Mouse (Mus musculus): ENCODE measurements around the gene Prom1. TPM values are rescaled to one million over a fixed set of nuclear protein-coding genes. Genes with fewer than 3 reads are reported as not detected.
A peak's percentile ranks its signal among the peaks of the same experiment; 100 is the strongest.

Prom1 gene
- polyA plus RNA-seq, 1 experiment from 2014 or later: 39.9 TPM

GRCm38 (mm10) chr5:44058258-44058657 is 43.6 kb downstream of the Prom1 start:
- Histone ChIP-seq H3K4me1 (ENCODE audit: control insufficient read depth, insufficient read depth, low read length) (no peaks in the 10 kb centered on the region), H3K9me3 (ENCODE audit: control insufficient read depth, low read length) (no peaks in the 10 kb centered on the region), H3K36me3 (ENCODE audit: control insufficient read depth, insufficient read depth, low read length) (no peaks in the 10 kb centered on the region), H3K27me3 (replicated peaks; ENCODE audit: control insufficient read depth, insufficient read depth, low read length) (no peaks in the 10 kb centered on the region), H3K27ac (ENCODE audit: low read length) (no peak overlapping the region), H3K4me3 (ENCODE audit: low read length) (no peak overlapping the region), H3K4me2 (ENCODE audit: low read depth, low read length) (no peak overlapping the region), H3K9ac (ENCODE audit: low read depth, low read length) (no peak overlapping the region)
- WGBS: 89% methylated on average over 3 of the region's 3 CpGs
- no peak for ATAC-seq

DNA sequence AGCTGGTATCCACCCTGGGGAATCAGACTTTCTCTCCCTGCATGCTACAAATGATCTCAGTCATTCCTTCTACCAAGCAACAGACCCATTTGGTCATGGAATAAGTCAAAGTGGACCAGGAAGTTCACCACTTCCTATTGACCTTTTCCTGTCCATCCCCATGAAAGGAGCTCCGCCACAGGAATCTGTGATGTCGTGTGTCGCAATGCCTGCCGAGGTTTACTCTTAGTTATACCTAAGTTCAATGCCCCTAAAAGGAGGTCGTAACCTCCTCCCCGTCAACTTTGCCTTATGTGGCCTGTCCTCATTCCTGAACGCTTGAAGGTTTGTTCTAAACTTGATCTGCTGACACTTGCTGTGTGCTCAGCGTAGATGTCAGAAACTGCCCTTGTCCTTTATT is 51.6 kb downstream of the Prom1 start:
- Histone ChIP-seq H3K4me1 (ENCODE audit: control insufficient read depth, insufficient read depth, low read length) (peaks cover 11% of the 10 kb centered on the region), H3K4me3 (ENCODE audit: low read length) (no peak overlapping the region), H3K9me3 (ENCODE audit: control insufficient read depth, low read length) (no peaks in the 10 kb centered on the region), H3K27ac (ENCODE audit: low read length) (no peak overlapping the region; the same call in 1 of the 2 replicates), H3K36me3 (ENCODE audit: control insufficient read depth, insufficient read depth, low read length) (no peaks in the 10 kb centered on the region), H3K4me2 (ENCODE audit: low read depth, low read length) (no peak overlapping the region), H3K27me3 (replicated peaks; ENCODE audit: control insufficient read depth, insufficient read depth, low read length) (no peaks in the 10 kb centered on the region), H3K9ac (ENCODE audit: low read depth, low read length) (no peak overlapping the region)
- ATAC-seq: no peak
- 69% methylated on average over 8 of the region's 8 CpGs for WGBS

DNA sequence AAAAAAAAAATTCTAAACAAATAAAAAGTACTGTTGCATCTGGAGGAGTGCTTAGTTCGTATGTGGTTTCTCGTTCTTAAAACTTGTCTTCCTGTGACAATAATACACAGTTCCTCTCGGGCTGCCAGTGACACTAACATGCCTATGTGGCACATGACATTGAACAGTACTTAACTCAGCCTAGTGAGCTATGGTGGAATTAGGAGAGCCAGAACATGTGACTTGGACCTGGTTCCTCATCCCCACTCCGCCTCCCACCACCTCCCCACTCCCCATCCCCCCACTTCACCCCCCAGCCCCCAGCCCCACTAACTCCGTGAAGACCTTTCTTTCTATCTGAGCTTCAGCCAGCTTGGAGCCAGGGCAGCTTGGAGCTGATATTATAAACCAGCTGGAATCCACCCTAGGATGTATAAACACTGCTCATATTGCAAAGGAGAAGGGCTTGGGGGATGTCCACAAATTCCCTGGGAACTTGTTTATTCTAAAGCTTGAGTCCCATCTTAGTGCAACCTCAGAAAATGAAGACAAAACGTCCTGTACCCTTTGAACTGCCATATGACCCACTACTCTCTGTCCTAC is 52.3 kb downstream of the Prom1 start:
- Histone ChIP-seq H3K4me2 (ENCODE audit: low read depth, low read length) (no peak overlapping the region), H3K9ac (ENCODE audit: low read depth, low read length) (no peak overlapping the region), H3K4me1 (ENCODE audit: control insufficient read depth, insufficient read depth, low read length) (peaks cover 11% of the 10 kb centered on the region), H3K27ac (ENCODE audit: low read length) (peak overlapping the region; percentile 29; the same call in 1 of the 2 replicates), H3K4me3 (ENCODE audit: low read length) (no peak overlapping the region), H3K36me3 (ENCODE audit: control insufficient read depth, insufficient read depth, low read length) (no peaks in the 10 kb centered on the region), H3K27me3 (replicated peaks; ENCODE audit: control insufficient read depth, insufficient read depth, low read length) (no peaks in the 10 kb centered on the region), H3K9me3 (ENCODE audit: control insufficient read depth, low read length) (no peaks in the 10 kb centered on the region)
- ATAC-seq: peak; percentile 79
- WGBS: 40% methylated on average over 6 of the region's 6 CpGs

- Histone ChIP-seq H3K4me2 (ENCODE audit: low read depth, low read length) (no peak overlapping the region), H3K36me3 (ENCODE audit: control insufficient read depth, insufficient read depth, low read length) (no peaks in the 10 kb centered on the region), H3K9me3 (ENCODE audit: control insufficient read depth, low read length) (no peaks in the 10 kb centered on the region), H3K4me1 (ENCODE audit: control insufficient read depth, insufficient read depth, low read length) (peaks cover 11% of the 10 kb centered on the region), H3K27me3 (replicated peaks; ENCODE audit: control insufficient read depth, insufficient read depth, low read length) (no peaks in the 10 kb centered on the region), H3K27ac (ENCODE audit: low read length) (no peak overlapping the region), H3K4me3 (ENCODE audit: low read length) (no peak overlapping the region), H3K9ac (ENCODE audit: low read depth, low read length) (no peak overlapping the region)
- 49% methylated on average over 5 of the region's 5 CpGs for WGBS
- peak; percentile 35 for ATAC-seq
Observed at GRCm38 (mm10) chr5:44048568-44049363, 53.1 kb downstream of the Prom1 start.

DNA sequence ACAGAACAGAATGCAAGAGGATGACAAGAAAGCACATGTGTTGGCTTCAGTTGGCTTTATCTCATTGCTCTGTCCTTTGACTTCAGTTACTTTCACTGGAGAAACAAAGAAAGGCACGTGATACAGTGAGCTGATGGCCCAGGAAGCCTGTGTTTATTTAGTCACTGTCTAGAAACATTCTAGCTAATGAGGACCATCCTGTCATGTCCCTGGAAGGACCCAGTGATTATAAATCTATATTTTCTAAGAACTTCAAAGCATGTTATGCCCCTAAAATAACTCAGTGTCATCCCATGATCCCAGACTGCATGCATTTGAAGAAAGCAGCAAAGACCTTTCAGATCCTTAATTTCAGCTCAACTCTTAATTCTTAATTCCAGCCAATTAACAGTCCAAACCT is 60.1 kb downstream of the Prom1 start:
- H3K9me3 ChIP-seq (ENCODE audit: control insufficient read depth, low read length): no peaks in the 10 kb centered on the region
- H3K27ac ChIP-seq (ENCODE audit: low read length): no peak overlapping the region
- H3K36me3 ChIP-seq (ENCODE audit: control insufficient read depth, insufficient read depth, low read length): no peaks in the 10 kb centered on the region
- H3K4me2 ChIP-seq (ENCODE audit: low read depth, low read length): no peak overlapping the region
- H3K4me1 ChIP-seq (ENCODE audit: control insufficient read depth, insufficient read depth, low read length): no peaks in the 10 kb centered on the region
- H3K9ac ChIP-seq (ENCODE audit: low read depth, low read length): no peak overlapping the region
- 41% methylated on average over 1 of the region's 1 CpGs for WGBS
- no peaks in the 10 kb centered on the region for H3K27me3 ChIP-seq (replicated peaks; ENCODE audit: control insufficient read depth, insufficient read depth, low read length)
- ATAC-seq: no peak
- no peak overlapping the region for H3K4me3 ChIP-seq (ENCODE audit: low read length)

DNA sequence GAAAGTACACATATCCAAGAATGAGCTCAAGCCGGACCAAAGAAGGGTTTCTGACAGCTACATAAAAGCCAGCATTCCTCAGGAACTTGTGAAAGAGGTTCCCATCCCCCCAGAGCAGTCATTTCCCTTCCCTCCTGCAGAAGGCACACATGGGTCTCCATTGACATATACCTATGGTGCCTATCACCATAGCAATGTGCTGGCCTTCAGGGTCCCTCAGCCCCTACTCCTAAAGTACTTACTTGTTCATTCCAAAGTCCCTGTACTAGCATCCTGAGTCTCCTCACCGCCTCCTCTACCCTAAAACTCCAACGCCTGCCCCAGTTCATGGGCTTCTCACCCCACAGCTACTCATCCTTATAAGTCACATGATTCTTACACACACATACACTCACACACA is 60.8 kb downstream of the Prom1 start:
- no peak overlapping the region for H3K4me2 ChIP-seq (ENCODE audit: low read depth, low read length)
- no peaks in the 10 kb centered on the region for H3K9me3 ChIP-seq (ENCODE audit: control insufficient read depth, low read length)
- no peaks in the 10 kb centered on the region for H3K4me1 ChIP-seq (ENCODE audit: control insufficient read depth, insufficient read depth, low read length)
- no peak for ATAC-seq
- H3K4me3 ChIP-seq (ENCODE audit: low read length): no peak overlapping the region
- no peak overlapping the region for H3K27ac ChIP-seq (ENCODE audit: low read length)
- WGBS: 87% methylated on average over 3 of the region's 3 CpGs
- H3K36me3 ChIP-seq (ENCODE audit: control insufficient read depth, insufficient read depth, low read length): no peaks in the 10 kb centered on the region
- H3K27me3 ChIP-seq (replicated peaks; ENCODE audit: control insufficient read depth, insufficient read depth, low read length): no peaks in the 10 kb centered on the region
- no peak overlapping the region for H3K9ac ChIP-seq (ENCODE audit: low read depth, low read length)

GRCm38 (mm10) chr5:43998295-43998989 is 103.4 kb downstream of the Prom1 start:
- Histone ChIP-seq H3K4me3 (ENCODE audit: low read length) (no peak overlapping the region), H3K27me3 (replicated peaks; ENCODE audit: control insufficient read depth, insufficient read depth, low read length) (no peaks in the 10 kb centered on the region), H3K9me3 (ENCODE audit: control insufficient read depth, low read length) (no peaks in the 10 kb centered on the region), H3K9ac (ENCODE audit: low read depth, low read length) (no peak overlapping the region), H3K27ac (ENCODE audit: low read length) (peak overlapping the region; percentile 83), H3K4me1 (ENCODE audit: control insufficient read depth, insufficient read depth, low read length) (peaks cover 13% of the 10 kb centered on the region; the same call in 1 of the 2 replicates), H3K4me2 (ENCODE audit: low read depth, low read length) (0 out of 2 replicates have a peak overlapping the region, but pooled peaks have one; percentile 17), H3K36me3 (ENCODE audit: control insufficient read depth, insufficient read depth, low read length) (no peaks in the 10 kb centered on the region)
- 79% methylated on average over 9 of the region's 9 CpGs for WGBS
- ATAC-seq: peak; percentile 83

DNA sequence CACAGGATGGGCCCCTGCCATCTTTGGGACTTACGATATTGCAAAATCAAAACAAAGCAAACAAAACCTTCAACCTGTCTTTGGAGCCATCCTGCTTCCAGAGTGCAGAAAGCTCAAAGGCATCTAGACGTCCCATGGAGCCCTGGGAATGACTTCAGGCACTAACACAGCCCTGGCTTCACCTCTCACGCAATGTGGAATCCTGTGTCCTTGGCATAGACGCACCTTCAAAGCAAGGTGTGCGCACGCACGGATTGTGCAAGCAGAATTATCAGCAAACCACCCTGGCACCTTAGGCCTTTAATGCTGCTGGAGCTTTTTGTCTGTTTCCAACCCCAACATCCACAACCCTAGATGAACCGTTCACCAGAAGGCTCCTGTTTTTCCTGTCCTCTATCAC is 104.2 kb downstream of the Prom1 start:
- Histone ChIP-seq H3K27ac (ENCODE audit: low read length) (peak overlapping the region; percentile 38), H3K4me1 (ENCODE audit: control insufficient read depth, insufficient read depth, low read length) (peaks cover 13% of the 10 kb centered on the region; the same call in 1 of the 2 replicates), H3K9me3 (ENCODE audit: control insufficient read depth, low read length) (no peaks in the 10 kb centered on the region), H3K4me3 (ENCODE audit: low read length) (no peak overlapping the region), H3K36me3 (ENCODE audit: control insufficient read depth, insufficient read depth, low read length) (no peaks in the 10 kb centered on the region), H3K9ac (ENCODE audit: low read depth, low read length) (no peak overlapping the region), H3K4me2 (ENCODE audit: low read depth, low read length) (no peak overlapping the region), H3K27me3 (replicated peaks; ENCODE audit: control insufficient read depth, insufficient read depth, low read length) (no peaks in the 10 kb centered on the region)
- WGBS: 66% methylated on average over 8 of the region's 8 CpGs
- peak; percentile 72 for ATAC-seq

DNA sequence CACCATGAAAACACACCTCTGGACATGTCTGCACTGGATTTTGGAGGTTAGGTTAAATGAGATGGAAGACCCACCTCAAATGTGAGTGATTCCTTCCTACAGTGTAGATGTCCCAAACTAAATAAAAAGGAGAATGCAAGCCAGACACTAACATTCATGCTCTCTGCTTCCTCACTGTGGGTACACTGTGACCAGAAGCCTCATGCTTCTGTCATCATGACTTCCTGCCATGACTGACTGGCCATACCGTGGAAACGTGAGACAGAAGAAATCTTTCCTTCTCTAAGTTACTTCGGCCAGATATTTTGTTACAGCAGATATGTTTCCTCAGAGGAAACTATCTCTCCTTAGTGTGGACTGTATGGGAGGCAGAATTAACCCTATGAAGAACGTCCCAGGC is 105.7 kb downstream of the Prom1 start:
- Histone ChIP-seq H3K36me3 (ENCODE audit: control insufficient read depth, insufficient read depth, low read length) (no peaks in the 10 kb centered on the region), H3K9ac (ENCODE audit: low read depth, low read length) (no peak overlapping the region)
- WGBS: 81% methylated on average over 4 of the region's 4 CpGs

More for the DNA sequence above, 105.7 kb downstream of the Prom1 start:
- no peak overlapping the region for H3K27ac ChIP-seq (ENCODE audit: low read length)
- no peak for ATAC-seq
- no peaks in the 10 kb centered on the region for H3K27me3 ChIP-seq (replicated peaks; ENCODE audit: control insufficient read depth, insufficient read depth, low read length)
- peaks cover 13% of the 10 kb centered on the region; the same call in 1 of the 2 replicates for H3K4me1 ChIP-seq (ENCODE audit: control insufficient read depth, insufficient read depth, low read length)
- no peak overlapping the region for H3K4me2 ChIP-seq (ENCODE audit: low read depth, low read length)
- no peaks in the 10 kb centered on the region for H3K9me3 ChIP-seq (ENCODE audit: control insufficient read depth, low read length)
- H3K4me3 ChIP-seq (ENCODE audit: low read length): no peak overlapping the region
